Mouse (Mus musculus) brown adipose tissue, adult 24 weeks (tissue): ENCODE data around the gene Rrp1b. TPM values are rescaled to one million over a fixed set of nuclear protein-coding genes. Genes with fewer than 3 reads are reported as not detected.

Experiments
- H3K27ac ChIP-seq: fragments of 200-500 bp; replicated peaks from 2 replicates; pipeline ENCODE4 v1.5.1; 2012; ENCODE audit warnings: low read depth, mild to moderate bottlenecking, low read length
- H3K4me1 ChIP-seq: fragments of 200-500 bp; 2 replicates; pipeline ENCODE4 v1.6.1; 2012; ENCODE audit warnings: low read length, mixed read lengths; ENCODE audit not compliant: control insufficient read depth, insufficient read depth, insufficient read length
- H3K4me3 ChIP-seq: fragments of 200-500 bp; 2 replicates; pipeline ENCODE4 v1.5.1; 2012; ENCODE audit warnings: low read depth, mild to moderate bottlenecking, low read length, moderate library complexity; ENCODE audit not compliant: insufficient read depth
- polyA plus RNA-seq: library from polyadenylated mRNA; stranded (reverse); fragments of >200 nt; gene quantifications from 2 replicates; pipeline ENCODE4 v1.2.4, GENCODE M21; 2012; ENCODE audit not compliant: missing spikeins, insufficient read depth, insufficient read length

Gene Rrp1b
- polyA plus RNA-seq, 1 experiment: 5.9 TPM

GRCm38 (mm10) chr17:32110980-32111780 lies 75.3 kb downstream of the Rrp1b start:
- Histone ChIP-seq H3K4me1 (peaks cover 12% of the 10 kb centered on the region), H3K4me3 (no peak overlapping the region), H3K27ac (no peak overlapping the region)

Other genes starting within 250 kb of the Rrp1b start
- gene Sik1, start 180.3 kb upstream of the Rrp1b start, polyA plus RNA-seq: 9.6 and 39.2 TPM in 2 replicates
- not detected in 2 replicates for gene Hsf2bp, start 249 bp downstream of the Rrp1b start, polyA plus RNA-seq
- 4.3 and 7.4 TPM in 2 replicates for gene Notch3, start 130.8 kb downstream of the Rrp1b start, polyA plus RNA-seq
- not detected in 2 replicates for gene Ephx3, start 153.4 kb downstream of the Rrp1b start, polyA plus RNA-seq
- gene Brd4, start 248.6 kb downstream of the Rrp1b start, polyA plus RNA-seq: 19.2 and 20.7 TPM in 2 replicates